Mouse (Mus musculus): ENCODE results near the gene Fzr1.

DNA sequence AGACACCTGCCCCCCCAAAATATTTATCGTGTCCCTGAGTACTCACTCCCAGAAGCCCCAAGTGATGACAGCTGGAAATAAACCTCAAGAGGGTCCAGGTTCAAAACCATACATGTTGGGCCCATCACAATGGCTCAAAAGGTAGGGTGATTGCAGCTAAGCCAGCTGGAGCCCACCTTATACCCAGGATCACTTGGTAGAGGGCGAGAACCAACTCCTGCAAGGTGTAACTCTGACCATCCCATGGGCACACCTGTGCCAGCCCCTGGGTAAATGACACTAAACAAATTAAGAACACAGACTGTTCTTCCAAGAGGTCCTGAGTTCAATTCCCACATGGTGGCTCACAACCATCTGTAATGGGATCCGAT, 852 bp upstream of the Fzr1 start:
- TF ChIP-seq CTCF (conservative IDR thresholded peaks at IDR 0.05 in 1 of 2, IDR thresholded peaks at IDR 0.05 in 1 of 2; ENCODE audit: low read depth in 2 of 2, low read length in 2 of 2) (no peak), CHD2 (IDR thresholded peaks at IDR 0.05; ENCODE audit: low read length) (no peak), EP300 (IDR thresholded peaks at IDR 0.05; ENCODE audit: low read length) (no peak)
